Mouse (Mus musculus) kidney, adult 2 months (tissue): ENCODE measurements around the gene Setd2.

Source experiments
- CTCF ChIP-seq: fragments of 200-500 bp; conservative IDR thresholded peaks from 2 replicates; pipeline ENCODE4 v1.5.1; 2011; ENCODE audit warnings: low read depth, mild to moderate bottlenecking, control low read depth, low read length, moderate library complexity, mixed read lengths; ENCODE audit not compliant: insufficient read depth, insufficient read length
- POLR2A ChIP-seq: fragments of 200-500 bp; IDR thresholded peaks from one replicate; pipeline ENCODE4 v1.6.1; 2011; ENCODE audit warnings: low read depth, low read length, control low read depth

GRCm38 (mm10) chr9:110660208-110660607, 127.8 kb downstream of the Setd2 start:
- TF ChIP-seq CTCF (no peak), POLR2A (no peak)
